Mouse (Mus musculus) bone marrow macrophage, adult 2 months (primary cell): ENCODE measurements around the gene Snrpb2. TPM values are rescaled to one million over a fixed set of nuclear protein-coding genes. Genes with fewer than 3 reads are reported as not detected.
A peak's percentile ranks its signal among the peaks of the same experiment; 100 is the strongest.

Source experiments
- H3K27ac ChIP-seq: 2 replicates; pipeline ENCODE4 v1.5.1; 2012; ENCODE audit warnings: low read depth, low read length; ENCODE audit not compliant: insufficient read depth
- H3K4me1 ChIP-seq: 2 replicates; pipeline ENCODE4 v1.6.1; 2012; ENCODE audit warnings: low read length; ENCODE audit not compliant: control insufficient read depth, insufficient read depth
- H3K4me3 ChIP-seq: 2 replicates; pipeline ENCODE4 v1.5.1; 2012; ENCODE audit warnings: mild to moderate bottlenecking, low read length, moderate library complexity; ENCODE audit not compliant: insufficient read depth
- CTCF ChIP-seq: IDR thresholded peaks from 2 replicates; pipeline ENCODE4 v1.5.1; 2012; ENCODE audit warnings: low read depth, mild to moderate bottlenecking, low read length, moderate library complexity
- POLR2A ChIP-seq: IDR thresholded peaks from 2 replicates; pipeline ENCODE4 v1.6.1; 2012; ENCODE audit warnings: mild to moderate bottlenecking, low read depth, low read length, borderline replicate concordance
- polyA plus RNA-seq: library from polyadenylated mRNA; stranded (reverse); fragments of >200 nt; gene quantifications from 2 replicates; pipeline ENCODE4 v1.2.4, GENCODE M21; 2012; ENCODE audit not compliant: missing spikeins, insufficient read depth, insufficient read length

The Snrpb2 gene
- polyA plus RNA-seq: 124 and 140 TPM in 2 replicates

DNA sequence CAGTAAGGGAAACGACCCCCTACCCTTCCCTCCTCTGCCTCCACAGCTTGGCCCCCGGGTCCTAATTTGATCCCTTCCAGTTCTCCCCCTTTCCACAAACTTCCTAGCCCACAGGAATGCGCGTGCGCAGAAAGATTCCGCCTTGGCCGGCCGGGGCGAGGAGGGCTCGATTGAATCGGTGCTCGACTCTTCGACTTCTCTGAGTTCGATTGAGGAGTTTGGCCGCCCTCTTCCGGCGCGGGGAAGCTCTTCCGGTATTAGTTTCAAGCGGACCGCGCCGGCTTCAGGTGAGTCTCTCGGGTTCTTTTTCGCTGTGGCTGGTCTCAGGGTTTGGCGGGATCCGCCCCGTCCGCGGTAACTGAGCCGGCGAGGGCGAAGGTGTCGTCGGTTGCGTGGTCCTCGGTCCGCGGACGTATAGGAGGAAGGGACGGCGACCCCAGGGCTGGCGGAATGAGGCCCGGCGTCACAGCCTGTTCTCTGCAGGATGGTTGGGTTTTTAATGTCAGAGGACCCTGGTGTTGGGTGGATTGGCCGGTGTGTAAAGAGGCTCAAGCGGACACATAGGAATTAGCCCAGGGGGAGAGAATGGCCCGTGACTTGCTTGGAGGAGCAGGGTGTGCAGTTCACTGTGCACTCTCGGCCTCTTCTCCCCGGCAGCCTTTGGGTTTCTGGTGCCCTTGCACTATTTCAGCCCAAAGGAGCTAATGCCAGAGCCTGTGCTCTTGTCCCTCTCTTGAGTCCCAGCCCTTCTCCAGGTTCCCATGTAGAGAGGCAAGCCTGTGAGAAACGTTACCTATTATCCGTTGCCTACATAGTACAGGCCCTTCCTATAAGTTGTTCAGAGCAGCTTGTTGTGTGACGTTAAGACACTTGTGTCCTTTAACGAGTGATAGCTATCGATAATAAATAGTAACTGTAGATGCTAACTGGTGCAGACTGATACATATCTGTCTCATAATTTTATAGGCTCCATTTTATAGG is at the start of gene Snrpb2:
TSS of gene Snrpb2 (plus strand) at position 228 of the 981 bp plus-strand sequence.
- peak within 1 kb of the TSS; percentile 91 for H3K4me3 ChIP-seq
- peaks cover 10% of the 10 kb centered on the region; the same call in 1 of the 2 replicates for H3K4me1 ChIP-seq
- H3K27ac ChIP-seq: peak within 1 kb of the TSS; percentile 59
- no peak for TF ChIP-seq CTCF
- no peak for TF ChIP-seq POLR2A

DNA sequence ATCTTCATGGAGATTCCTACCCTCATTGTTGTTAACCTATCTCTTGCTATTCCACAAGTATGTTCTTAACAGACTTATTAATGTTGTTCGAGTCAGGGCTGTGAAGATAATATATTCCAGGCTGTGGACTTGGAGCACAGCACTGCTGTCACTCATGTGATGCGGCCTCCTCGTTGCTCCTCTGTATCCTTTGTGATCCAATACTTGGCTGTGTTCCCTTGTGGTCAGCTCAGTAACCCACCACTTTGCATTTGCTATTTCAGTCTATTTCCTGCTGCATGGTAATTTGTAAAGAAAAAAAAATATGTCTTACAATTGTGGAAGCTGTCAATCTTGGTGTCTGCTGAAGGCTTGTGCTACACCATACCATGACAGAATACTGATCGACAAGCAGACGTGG is 49.8 kb upstream of the Snrpb2 start:
- no peak overlapping the region for H3K4me3 ChIP-seq
- peaks cover 9% of the 10 kb centered on the region for H3K4me1 ChIP-seq
- TF ChIP-seq CTCF (no peak), POLR2A (no peak)
- H3K27ac ChIP-seq: peak overlapping the region; percentile 72

DNA sequence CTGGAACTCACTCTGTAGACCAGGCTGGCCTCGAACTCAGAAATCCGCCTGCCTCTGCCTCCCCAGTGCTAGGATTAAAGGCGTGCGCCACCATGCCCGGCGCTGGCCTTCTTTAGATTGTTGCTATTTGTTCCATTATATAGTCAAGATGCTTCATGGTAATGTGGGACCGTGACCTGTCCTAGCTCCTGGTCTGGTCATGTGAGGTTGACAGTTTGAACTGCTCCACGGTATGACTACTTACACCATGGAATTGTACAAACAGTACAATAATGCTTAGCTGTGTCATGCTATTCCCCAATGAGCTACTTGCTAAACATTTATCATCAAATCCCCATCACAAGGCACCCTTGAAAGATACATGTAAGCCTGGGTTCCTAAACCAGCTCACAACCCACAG is 44.8 kb upstream of the Snrpb2 start:
- no peak for TF ChIP-seq CTCF
- no peak for TF ChIP-seq POLR2A
- no peak overlapping the region for H3K4me3 ChIP-seq
- H3K27ac ChIP-seq: no peak overlapping the region
- H3K4me1 ChIP-seq: peaks cover 14% of the 10 kb centered on the region

DNA sequence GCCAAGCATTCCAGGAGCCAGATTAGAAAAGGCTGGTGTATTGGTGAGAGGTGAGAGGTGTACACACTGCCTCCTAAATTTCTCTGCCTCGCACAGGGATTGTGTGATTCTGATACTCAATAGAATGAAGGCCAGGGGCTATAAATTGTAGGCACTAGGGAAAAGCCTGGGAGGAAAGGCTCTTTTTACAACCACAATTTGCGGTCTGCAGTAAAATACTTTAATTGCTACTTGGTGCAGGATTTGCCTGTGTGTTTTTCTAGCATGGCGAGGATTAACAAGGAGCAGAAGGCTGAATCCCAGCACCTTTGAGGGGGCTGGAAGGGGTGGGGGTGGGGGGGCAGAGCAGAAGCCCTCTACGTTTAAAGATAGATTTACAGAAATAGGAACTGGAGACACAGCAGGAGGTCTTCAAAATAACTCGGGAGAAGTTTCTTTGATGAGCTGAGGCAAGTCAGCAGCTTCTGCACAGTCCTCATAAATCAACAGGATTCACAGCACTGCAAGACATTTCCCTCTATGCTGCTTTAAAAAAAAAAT is 44.2 kb upstream of the Snrpb2 start:
- H3K27ac ChIP-seq: peak overlapping the region; percentile 15; the same call in 1 of the 2 replicates
- TF ChIP-seq CTCF: no peak
- TF ChIP-seq POLR2A: no peak
- H3K4me3 ChIP-seq: no peak overlapping the region
- peaks cover 10% of the 10 kb centered on the region for H3K4me1 ChIP-seq

DNA sequence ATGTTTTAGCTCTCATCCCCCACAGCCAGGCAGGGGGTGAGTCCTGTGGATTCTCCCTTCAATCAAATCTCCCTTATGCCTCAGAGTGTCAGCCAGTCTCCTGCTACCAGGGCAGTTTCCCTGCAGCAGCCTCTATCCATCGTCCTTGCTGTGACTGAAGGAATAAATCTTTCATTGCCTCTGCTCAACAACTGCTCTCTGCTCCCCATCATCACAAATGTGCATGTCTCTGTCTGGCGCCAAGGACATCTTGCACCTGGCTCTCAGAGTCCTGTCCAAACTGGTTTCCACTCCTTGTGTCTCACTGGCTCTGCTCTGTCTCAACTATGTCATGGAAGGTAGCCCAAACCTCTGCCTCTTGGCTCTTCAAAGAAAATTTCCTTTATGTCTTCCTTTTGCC is 43.1 kb upstream of the Snrpb2 start:
- H3K4me1 ChIP-seq: peaks cover 14% of the 10 kb centered on the region
- H3K4me3 ChIP-seq: no peak overlapping the region
- no peak overlapping the region for H3K27ac ChIP-seq
- TF ChIP-seq POLR2A: no peak

DNA sequence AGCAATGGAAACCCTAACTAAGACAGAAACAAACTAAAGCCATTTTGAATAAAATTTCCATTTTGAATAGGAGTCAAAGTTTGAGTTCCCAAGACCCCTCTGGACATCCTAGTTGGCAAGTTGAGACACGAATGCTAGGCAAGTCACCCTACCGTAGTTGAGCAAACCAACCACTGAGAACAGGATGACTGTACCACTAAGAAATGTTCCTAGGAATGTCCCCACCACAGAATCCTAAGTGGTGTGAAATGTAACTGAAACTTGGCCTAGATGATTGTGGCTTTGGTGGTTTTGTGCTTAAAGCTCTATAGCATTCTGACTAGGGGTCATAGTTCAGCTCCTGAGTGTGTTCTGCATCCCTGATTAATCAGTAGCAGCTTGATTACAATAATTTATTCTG is 39.5 kb upstream of the Snrpb2 start:
- TF ChIP-seq CTCF (no peak), POLR2A (no peak)
- Histone ChIP-seq H3K27ac (no peak overlapping the region), H3K4me3 (no peak overlapping the region), H3K4me1 (peaks cover 15% of the 10 kb centered on the region)

DNA sequence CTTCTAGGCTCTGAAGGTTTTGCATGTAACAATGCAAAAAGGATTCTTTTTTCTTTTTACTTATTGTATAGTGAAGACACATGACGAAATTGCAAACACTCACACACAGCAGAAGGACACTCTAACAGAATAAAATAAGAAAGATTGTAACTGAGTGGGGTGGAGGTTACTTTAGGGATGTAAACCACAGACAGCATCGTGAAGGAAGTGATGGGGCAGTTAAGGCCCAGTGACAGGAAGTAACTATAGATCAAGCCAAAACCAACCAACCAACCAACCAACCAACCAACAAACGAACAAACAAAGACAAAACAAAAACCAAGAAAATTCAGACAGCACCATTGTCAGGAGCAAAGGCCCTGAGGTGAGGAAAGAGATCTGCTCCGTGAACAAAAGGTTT is 38.6 kb upstream of the Snrpb2 start:
- Histone ChIP-seq H3K4me1 (peaks cover 11% of the 10 kb centered on the region), H3K4me3 (no peak overlapping the region), H3K27ac (no peak overlapping the region)
- TF ChIP-seq CTCF (no peak), POLR2A (no peak)

DNA sequence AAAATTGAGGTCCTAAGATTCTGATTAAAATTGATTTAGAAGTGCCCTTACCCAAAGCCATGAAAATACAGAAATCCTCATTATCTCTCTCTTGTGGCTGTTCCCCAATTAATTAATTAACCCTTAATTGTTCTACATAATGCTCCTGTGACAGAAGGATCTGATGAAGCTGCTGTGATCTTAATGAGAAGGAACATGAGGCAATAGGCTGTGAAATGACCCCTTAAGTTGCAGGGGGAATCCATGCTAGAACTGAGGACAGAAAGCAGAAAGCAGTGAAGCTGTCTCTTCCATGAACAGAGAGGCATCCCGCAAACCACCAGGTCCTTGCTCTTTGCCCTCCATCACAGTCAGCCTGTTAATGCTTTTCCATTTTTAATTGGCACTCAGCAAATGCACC is 31.6 kb upstream of the Snrpb2 start:
- Histone ChIP-seq H3K4me1 (peaks cover 9% of the 10 kb centered on the region), H3K4me3 (no peak overlapping the region), H3K27ac (no peak overlapping the region)
- TF ChIP-seq POLR2A (no peak), CTCF (no peak)

DNA sequence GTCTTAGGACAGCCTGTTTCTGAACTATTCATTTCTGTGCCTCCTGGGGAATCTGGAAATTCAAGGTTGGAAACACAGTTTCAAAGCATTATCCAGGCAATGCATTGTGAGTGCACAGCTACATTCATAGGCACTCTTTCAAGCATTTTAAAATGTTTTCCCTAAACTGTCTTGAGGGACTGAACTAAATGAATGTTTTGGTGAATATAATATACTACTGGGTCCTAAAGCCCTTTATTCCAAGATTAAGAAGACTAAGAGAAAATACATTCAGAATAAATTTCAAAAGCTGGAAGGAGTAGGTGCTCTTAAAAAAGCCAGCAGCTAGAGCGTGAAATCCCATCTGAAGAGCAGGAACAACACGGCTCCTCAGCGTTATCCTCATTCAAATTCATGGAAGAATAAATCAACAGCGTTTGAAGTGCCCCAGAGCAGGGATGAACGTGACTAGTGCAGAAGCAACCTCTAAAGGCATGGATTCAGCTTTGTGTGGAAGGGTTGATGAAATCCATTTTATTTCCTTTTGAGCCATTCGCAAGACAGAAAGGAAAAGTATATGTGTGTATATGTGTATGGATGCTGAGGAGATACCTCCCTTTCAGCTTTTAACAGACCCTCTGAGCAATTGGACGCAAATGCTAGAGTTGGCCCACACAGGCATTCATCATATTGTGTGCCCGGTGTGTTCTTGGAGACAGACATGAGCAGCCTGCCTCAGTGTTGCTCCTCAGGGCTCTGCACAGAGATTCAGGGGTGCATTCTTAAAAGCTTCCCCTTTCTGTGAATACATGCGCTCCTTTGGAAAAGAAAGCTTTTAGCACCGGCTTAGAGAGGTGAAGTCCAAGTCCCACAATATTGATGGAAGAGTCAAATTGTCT is 30.2 kb upstream of the Snrpb2 start:
- no peak overlapping the region for H3K27ac ChIP-seq
- peaks cover 9% of the 10 kb centered on the region for H3K4me1 ChIP-seq
- no peak for TF ChIP-seq CTCF
- no peak for TF ChIP-seq POLR2A
- H3K4me3 ChIP-seq: no peak overlapping the region
